Mouse (Mus musculus) mesoderm, embryonic 11.5 days (tissue): ENCODE results near the gene Ano9.

ENCODE experiments used
- DNase-seq: peaks from one replicate; pipeline ENCODE4 v3.0.0-alpha.2; 2012; ENCODE audit warnings: low read depth, low spot score

Ano9 gene

DNA sequence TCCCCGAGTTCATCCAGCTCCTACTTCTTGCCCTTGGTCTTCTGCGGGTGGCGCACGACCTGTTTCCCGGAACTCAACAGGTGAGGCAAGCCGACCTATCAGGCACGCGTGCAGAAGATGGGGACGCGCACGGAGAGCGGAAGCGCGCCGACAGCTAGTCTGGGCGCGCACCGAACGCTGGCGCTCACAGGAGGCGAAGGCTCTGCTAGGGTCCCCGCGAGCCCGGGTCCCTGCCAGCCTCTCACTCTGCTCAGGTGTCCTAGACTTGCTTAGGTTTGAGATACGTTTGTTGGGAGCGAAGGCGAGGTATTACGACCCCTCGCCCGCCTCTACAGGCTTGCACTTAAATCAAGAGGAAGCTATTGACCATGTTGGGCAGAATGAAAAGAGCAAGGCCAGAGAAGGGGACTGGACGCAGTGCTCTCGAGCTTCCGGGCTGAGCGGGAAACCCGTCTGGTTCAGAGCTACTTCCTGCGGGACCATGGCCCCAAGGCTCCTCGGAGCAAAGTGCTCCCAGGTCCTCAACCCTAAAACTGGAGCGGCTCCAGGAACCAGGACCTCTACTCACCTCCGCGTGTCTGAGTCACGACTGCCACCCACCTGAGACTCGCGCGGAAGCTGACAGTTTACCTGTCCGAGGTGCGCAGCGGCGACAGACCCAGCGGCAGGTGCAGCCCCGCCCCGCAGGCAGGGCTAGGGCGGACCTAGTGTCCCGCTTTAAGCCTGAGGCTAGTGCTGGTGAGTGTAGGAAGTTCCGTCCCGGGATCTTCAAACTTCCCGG lies 17.5 kb downstream of the Ano9 start, which contains the start of gene Sigirr:
TSS of gene Sigirr (minus strand) at position 662 of the 781 bp plus-strand sequence.
- DNase-seq: peak; percentile 30

DNA sequence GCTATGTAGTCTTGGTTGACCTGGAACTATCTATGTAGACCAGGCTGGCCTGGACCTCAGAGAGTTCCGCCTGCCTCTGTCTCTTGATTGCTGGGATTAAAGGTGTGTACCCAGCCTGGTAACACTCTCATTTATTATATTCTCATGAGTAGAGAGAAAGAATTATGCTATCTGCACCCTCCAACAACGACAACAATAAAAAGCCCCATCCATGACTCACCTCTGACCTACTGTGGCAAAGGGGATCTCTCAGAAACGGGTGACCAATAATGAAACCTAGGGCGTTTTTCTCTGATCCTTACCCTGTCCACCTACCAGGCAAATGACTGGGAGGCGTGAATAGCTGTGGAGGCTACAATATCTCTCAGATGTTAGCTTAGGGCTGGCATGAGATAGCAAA lies 20.4 kb downstream of the Ano9 start:
- no peak for DNase-seq

DNA sequence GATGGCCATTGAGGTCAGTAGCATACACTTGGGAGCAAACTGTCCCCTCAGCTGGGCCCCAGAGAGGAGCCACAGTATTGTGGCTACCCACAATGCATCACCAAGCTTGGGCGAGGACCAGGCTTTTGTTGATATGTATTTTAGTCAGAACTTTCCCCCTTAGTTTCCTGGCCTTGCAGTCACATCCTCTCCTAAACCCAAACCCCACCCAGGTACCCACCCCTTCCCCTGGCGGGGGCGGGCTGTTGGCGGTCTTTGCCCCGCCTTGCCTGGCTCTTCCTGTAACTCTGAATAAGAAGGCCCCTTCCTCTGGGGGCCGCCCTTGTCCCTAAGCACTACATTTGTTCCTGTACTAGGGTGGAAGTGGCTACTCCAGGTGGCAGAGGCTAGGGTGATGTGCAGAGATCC lies 21.0 kb downstream of the Ano9 start:
- no peak for DNase-seq

DNA sequence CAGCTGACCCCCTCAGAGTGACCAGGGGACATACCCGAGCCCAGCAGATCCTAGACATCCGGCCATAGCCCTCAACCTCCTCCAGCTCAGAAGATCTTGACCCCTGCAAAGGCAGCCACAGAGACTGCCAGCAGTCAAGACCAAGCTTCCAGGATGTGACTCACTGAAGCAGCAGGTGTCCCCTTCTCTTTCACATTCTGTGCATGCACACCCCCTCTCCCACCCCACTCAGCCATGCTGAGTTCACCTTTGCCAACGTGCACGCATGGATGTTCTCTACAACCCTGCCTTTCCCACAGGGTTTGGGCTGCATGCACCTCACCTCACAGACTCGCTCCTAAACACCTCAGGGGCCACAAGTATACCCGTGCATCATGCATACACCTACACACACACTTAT lies 21.6 kb downstream of the Ano9 start:
- no peak for DNase-seq

DNA sequence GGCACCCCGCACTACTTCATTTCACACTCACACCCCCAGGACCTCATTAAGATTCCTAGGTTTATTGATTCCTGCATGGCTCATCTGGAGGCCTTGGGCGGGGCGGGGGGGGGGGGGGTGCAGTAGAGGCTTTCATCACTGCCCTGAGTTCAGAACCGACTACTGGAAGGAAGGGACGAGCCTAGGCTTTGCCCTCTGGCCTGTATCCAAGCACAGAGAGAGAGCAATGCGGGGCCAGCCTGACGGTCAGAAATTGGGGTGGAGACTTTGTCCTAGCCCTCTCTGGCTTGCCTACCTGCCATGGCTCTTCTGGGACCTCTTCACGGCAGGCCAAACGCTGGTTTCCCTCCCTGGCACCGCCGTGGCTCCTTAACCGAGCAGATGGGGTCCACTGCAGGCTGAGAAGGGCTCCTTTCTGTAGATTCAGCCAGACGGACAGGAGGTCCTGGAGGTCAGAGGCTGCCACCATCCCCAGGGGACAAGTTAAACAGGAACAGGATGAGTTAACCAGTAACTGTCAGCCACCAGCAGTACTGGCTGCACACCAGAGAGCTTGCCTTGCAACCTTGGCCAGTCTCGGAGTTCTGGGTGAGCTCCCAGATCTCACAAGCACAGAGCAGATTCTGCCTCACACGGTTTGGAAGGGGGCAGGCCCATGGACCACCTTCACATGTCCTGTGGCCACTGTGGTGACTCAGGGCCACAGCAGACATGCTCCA lies 23.0 kb downstream of the Ano9 start:
- DNase-seq: no peak

DNA sequence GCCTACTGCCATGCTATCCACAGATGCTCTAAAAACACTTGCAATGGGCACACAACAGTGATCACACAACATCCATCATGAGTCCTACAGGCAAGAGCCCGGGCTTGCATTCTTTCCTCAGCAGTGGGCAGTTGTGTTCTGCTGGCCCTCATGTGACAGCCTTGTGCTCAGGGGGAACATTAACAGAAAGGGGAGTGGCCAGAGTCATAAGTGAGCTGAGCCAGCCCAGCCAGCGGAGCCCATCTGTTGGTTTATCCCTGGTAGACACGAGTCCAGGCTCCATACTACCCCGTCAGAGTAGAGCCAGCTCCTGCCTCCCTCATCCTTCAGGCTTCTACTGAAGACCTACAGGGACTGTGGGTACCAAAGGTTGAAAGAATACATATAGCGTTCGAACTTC lies 23.7 kb downstream of the Ano9 start:
- no peak for DNase-seq

DNA sequence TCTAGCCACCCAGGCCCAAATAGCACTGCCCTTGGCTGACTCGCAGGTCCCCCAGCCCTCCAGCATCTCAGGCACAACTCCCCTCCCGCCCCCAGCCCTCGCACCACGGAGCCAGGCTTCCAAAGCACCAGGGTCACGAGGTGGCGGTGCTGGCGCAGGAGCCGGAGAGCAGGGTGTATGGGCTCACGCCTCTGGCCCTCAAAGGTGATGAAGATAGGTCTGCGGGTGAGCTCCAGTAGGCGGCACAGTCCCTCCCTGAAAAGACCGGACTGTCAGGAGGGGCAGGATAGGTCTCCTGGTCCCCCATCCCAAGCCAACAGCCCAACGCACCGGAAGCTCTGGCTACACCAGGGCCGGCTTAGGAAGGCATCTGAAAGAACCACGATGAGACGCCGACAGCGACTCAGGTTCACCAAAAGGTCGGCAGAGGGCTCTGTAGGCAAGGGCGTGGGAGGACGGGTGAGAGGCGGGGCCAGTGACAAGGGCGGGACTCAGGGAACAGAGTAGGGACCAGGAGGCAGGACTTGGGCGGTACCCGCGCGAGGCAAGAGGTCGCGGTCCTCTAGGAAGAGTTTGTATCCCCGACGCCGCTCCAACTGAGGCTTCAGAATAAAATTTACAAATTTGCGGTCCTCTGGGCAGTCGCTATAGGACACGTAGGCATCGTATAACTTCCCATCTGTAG lies 25.4 kb downstream of the Ano9 start:
- DNase-seq: peak; percentile 83

DNA sequence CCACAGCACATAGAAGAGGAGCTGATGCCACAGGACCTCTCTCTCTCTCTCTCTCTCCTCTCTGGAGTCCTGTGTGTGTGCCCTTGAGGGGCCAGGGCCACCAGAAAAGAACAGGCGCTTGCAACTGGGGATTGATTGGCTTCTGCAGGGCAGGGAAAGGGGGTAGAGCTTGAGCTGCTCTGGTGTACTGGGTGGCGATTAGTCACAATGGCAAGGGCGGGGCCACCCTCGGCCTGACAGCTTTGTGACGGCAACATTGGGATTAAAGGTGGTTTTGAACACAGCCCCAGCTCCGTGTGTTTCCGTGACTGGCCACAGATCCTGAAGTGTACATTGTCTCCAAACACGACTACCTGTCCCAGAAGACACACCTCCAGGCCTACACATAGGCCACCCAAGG lies 27.4 kb downstream of the Ano9 start:
- no peak for DNase-seq

DNA sequence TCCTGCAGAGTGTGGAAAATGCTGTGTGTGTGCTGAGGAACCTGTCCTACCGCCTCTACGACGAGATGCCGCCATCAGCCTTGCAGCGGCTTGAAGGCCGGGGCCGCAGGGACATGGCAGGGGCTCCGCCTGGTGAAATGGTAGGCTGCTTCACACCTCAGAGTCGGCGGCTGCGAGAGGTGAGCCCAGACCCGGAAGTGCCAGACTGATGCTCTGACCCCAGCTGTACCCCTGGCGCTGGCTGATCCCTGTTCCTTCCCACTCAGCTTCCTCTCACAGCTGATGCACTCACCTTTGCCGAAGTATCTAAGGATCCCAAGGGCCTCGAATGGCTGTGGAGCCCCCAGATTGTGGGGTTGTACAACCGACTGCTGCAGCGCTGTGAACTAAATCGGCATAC lies 29.1 kb downstream of the Ano9 start:
- no peak for DNase-seq

DNA sequence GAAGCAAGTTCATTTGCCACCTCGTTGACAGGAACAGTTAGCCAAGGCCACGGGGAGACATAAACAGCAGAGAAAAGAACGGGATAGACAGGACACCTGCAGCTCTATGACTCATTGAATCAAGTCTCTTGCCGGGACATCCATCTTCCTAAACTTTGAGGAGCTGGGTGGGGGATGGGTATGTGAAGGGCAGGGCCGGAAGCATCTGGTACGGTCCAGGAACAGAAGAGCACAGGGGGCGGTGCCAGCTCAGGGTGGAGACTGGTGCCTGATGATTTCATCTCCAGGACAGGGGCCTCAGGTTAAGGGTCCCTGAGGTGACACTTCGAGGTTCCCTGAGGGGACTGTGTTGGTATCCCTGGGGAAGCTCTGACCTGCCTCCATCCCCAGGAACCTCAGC lies 29.7 kb downstream of the Ano9 start:
- DNase-seq: no peak

DNA sequence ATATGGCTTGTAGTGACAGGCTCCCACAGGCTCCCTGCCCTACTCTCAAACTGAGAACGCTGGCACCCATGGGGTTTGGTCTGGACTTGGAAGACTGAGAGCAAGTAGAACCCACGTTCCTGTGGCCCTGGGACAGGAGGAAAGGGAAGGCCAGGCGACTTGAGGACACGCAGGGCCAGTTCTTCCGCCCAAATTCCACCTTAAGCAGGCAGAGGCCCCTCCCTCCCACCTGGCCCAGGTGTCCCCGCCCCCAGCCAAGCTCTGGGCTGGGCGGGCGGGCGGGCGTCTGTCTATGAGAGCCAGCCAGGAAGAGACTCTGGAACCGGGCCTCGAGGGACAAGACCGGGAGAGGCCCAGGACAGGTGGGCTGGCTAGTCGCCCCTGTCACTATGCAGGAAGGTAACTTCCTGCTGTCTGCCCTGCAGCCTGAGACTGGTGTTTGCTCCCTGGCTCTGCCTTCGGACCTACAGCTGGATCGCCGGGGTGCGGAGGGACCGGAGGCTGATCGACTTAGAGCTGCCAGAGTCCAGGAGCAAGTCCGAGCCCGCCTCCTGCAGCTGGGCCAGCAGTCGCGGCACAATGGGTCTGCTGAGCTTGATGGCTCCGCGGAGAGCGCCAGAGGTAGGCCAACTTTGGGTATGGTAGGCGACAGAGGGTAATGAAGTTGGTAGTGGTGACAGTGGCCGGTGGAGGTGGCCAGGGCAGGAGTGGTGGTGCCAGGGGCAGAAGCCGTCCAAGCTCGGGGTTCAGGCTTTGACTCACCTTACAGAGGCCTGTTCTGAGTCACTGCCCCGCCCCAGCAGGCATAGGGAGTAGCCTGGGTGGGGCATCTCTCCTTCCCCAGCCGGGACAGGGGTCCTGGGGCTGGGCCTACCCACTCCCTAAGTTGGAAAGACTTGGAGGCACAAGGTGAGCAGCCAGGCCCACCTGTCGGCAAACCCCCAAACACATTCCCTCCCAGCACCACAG lies 37.8 kb downstream of the Ano9 start:
- DNase-seq: no peak

DNA sequence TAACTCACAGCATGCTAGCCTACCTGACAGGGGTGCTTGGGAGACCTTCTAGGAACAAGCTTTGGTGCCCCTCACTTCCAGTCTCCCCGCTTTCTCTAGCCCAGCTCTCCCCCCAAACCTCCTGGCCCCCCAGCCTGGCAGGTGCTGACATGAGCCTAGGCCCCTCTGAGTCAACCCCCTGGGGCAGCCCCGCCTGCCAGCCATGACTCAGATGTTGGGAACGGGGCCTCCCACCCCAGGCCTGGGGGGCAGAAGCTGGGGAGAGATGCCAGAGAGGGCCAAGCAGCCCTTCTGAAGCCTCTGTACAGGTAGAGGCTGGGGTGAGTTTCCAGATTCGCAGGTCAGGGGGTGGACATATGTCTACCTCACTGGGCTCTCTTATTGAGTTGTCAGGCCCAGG lies 38.7 kb downstream of the Ano9 start:
- no peak for DNase-seq

DNA sequence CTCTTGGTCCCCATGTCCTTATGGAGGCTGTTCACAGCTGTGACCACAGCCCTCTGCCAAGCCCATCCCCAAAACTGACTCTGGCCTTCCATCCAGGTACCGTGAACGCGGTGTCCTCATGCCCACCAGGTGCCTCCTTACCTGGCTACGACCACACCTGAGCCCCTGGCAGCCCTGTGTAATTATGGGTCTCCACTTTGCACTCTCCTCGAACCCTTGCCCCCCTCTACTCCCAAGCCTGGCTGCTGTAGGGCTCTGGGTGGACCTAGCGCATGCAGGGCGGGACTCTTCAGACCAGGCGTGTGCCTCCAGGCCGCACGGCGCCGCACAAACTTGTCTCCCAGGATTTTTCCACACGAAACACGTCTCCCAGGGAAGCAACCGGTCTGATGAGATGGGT lies 39.8 kb downstream of the Ano9 start, which contains the start of gene Pkp3:
TSS of gene Pkp3 (plus strand) at position 378 of the 400 bp plus-strand sequence.
- no peak for DNase-seq

DNA sequence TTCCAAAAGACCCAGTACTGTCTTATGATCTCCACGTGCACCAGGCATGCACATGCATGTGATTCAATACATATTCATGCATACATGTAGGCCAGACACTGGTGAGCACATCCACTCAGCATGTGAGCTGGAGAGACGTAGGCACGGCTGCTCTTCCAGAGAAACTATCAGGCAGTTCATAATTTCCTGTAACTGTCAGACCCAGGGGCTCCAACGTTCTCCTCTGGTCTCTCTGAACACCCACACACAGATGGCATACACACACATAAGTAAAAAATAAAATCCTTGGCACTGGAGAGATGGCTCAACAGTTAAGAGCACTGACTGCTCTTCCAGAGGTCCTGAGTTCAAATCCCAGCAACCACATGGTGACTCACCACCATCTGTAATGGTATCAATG lies 43.8 kb downstream of the Ano9 start:
- no peak for DNase-seq

DNA sequence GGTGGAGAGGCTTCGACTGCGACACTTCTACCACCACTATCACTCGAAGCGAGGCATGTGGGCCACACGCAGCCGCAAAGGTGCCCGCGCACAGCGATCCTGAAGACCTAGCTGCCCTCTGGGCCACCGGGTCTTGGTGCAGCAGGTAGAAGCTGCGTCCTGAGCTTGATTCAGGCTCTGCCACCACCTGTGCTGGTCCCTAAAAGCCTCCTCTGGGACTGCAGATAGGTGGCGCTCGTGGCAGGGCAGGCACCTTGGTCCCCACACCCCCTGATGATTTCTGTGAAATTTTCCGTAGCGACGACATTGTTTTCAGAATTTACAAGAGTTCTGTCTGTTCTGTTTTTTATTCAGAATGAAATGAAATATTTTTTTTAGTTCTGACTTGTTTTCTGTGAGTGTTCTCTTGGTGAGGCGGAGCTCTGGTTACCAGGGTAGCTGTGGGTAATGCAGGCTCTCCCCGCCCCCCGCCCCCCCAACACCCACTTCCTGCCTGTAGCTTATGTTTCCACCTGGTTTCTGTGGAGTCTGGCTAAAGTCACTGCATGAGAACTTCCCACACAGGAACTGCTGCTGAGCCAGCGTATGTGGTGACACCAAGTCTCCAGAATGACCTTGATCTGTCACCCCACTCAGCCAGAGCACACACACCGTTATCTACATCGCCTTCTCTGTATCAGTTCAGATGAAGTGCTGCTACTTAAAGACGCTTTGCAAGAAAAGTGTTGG lies 45.4 kb downstream of the Ano9 start:
- no peak for DNase-seq

DNA sequence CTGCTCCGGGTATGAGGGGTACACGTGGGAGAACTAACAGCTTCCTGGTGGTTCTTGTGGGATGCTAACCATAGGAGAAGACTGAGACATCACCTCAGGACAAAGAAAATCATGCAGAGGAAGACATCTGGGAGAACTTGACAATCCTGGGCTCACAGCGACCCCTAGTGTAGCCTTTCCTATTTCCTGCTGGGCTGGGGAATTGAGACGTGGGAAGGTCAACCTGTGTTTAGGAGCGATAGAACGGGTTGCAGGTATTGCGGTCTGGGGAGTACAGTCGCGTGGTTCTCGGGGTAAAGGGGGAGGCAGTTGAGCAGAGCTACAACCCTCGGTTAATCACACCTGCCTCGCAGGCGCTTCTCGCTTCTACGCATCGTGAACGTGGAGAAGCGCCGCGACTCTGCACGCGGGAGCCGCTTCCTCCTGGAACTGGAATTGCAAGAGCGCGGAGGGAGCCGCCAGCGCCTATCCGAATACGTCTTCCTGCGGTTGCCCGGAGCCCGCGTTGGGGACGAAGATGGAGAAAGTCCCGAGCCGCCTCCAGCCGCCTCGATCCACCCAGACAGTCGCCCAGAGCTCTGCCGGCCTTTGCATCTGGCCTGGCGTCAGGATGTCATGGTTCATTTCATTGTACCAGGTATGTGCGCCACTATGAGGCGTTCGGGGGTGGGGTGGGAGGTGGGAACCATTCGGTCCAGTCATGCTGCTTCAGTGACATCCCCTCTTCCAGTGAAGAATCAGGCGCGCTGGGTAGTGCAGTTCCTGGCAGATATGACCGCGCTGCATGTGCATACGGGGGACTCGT lies 47.3 kb downstream of the Ano9 start:
- DNase-seq: peak; percentile 86

DNA sequence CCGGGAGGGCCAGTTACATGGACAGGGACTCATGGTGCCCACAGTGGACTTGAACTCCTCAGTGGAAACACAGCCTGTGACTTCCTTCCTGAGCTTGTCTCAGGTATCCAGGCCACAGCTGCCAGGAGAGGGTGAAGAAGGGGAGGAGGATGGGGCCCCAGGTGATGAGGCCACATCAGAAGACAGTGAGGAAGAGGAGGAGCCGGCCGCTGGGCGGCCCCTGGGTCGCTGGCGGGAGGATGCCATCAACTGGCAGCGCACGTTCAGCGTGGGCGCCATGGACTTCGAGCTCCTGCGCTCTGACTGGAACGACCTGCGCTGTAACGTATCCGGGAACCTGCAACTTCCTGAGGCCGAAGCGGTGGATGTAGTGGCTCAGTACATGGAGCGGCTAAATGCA lies 49.3 kb downstream of the Ano9 start:
- DNase-seq: no peak

DNA sequence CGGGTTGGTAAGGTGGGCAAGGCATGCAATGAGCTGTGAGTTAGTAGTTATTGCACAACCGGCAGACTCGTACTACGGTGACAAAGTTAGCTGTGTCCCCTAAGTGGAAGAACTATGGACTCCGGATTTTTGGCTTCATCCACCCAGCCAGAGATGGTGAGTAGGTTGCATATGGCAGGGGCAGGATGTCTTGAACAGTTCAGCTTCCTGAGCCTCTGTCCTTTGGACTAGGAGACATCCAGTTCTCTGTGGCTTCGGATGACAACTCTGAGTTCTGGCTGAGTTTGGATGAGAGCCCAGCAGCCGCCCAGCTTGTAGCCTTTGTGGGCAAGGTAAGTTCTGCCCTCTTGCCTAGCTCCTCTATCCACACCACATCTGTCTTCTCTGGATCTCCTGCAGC lies 53.0 kb downstream of the Ano9 start:
- no peak for DNase-seq

DNA sequence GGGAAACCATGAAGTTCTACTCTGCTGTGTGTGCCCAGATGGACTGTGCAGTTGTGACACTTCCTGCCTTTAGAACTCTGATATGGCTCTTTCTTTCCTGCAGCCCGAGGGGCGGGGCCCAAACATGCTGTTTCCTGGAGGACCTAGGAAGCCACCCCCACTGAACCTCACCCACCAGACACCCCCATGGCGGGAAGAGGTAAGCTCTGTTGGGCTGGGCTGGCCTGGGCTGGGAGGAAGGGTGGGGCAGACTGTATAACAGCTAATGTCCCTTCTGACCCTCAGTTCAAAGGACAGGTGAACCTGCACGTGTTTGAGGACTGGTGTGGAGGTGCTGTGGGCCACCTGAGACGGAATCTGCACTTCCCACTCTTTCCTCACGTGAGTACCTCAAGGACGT lies 53.4 kb downstream of the Ano9 start:
- no peak for DNase-seq

DNA sequence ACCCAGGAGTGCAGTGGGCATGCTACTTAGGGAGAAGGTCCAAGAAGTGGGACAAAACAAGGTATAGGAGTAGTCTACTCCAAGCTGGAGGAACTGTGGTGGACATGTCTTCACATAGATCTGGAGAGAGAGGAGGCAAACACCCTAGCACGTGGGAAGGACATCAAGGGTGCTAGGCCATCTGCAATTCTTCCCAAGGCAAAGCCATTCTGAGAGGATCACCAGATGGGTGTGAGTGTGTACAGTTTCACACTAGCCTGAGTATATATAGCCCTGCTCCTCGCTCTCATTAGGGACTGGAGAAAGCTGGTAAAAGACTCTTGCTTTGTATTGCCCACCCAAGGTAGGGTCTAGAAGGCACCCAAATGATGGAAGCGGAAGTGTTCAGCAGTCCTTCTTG lies 54.3 kb downstream of the Ano9 start:
- DNase-seq: no peak
